Comparison of ENCODE assay signal across 10 mouse cellular contexts in genomic region chr19:5819549-5819948, GRCm38 (mm10). TPM values are rescaled to one million over a fixed set of nuclear protein-coding genes. Genes with fewer than 3 reads are reported as not detected.
DNase-seq lines count a peak whose midpoint lies in the region; ATAC-seq and TF ChIP-seq lines count a peak whose summit lies in the region.
"Had no signal": no experiment of that assay in that cellular context is flagged by ENCODE, and none has a peak within 500 bp of the region (broad histone marks: within the 10 kb centered on the region; RNA-seq: fewer than 3 reads in every experiment).

No protein-coding gene starts in this region.

- no peak overlapping the region for H3K9ac ChIP-seq in liver, embryonic 15.5 days
- H3K9ac ChIP-seq: embryonic facial prominence, embryonic 15.5 days had no signal

- H3K4me3 ChIP-seq in gastrocnemius, adult 2 months = 0 out of 2 replicates have a peak overlapping the region, but pooled peaks have one; percentile 6
- no peak overlapping the region for H3K4me3 ChIP-seq in liver, embryonic 15.5 days (replicated peaks)
- H3K4me3 ChIP-seq: embryonic facial prominence, embryonic 15.5 days had no signal

- intact Hi-C loops in gastrocnemius, adult 2 months (cut with DNase I) = loop anchor here (2.0 kb wide), 1 partner anchor 25 kb away; no protein-coding TSS in a partner anchor
- intact Hi-C loops in gastrocnemius, postnatal 36 days (cut with DNase I) = no loop called here
- intact Hi-C loops in heart, postnatal 36 days (cut with DNase I) = loop anchor here (2.0 kb wide), 1 partner anchor 17 kb away; no protein-coding TSS in a partner anchor

- peaks cover 75% of the 10 kb centered on the region for H3K4me1 ChIP-seq in liver, embryonic 15.5 days (replicated peaks)

- H3K9me3 ChIP-seq in liver, embryonic 15.5 days (replicated peaks) = no peaks in the 10 kb centered on the region
- H3K9me3 ChIP-seq: embryonic facial prominence, embryonic 15.5 days; G1E had no signal

- peak overlapping the region; percentile 93 for H3K27ac ChIP-seq in gastrocnemius, adult 2 months
- H3K27ac ChIP-seq in liver, embryonic 15.5 days (replicated peaks) = peak overlapping the region; percentile 62
- H3K27ac ChIP-seq: embryonic facial prominence, embryonic 15.5 days had no signal

- WGBS in liver, embryonic 15.5 days (ENCODE audit: insufficient replicate concordance) = 41% methylated on average over 12 of the region's 12 CpGs

- TF ChIP-seq CTCF in gastrocnemius, adult 2 months (IDR thresholded peaks at IDR 0.05) = peak; percentile 63

- ATAC-seq in liver, embryonic 15.5 days (ENCODE audit: insufficient read depth) = no peak
- ATAC-seq in granulocyte monocyte progenitor cell, adult 5-6 weeks (replicated peaks; ENCODE audit: poor library complexity, severe bottlenecking) = no peak

- peaks cover 2% of the 10 kb centered on the region; the same call in 1 of the 2 replicates for H3K36me3 ChIP-seq in liver, embryonic 15.5 days (replicated peaks)
- H3K36me3 ChIP-seq: embryonic facial prominence, embryonic 15.5 days had no signal

- H3K4me2 ChIP-seq in liver, embryonic 15.5 days = no peak overlapping the region
- H3K4me2 ChIP-seq: embryonic facial prominence, embryonic 15.5 days had no signal

- no peaks in the 10 kb centered on the region for H3K27me3 ChIP-seq in liver, embryonic 15.5 days
- H3K27me3 ChIP-seq: embryonic facial prominence, embryonic 15.5 days had no signal

- peak; percentile 75 for DNase-seq in gastrocnemius, adult 2 months
- DNase-seq in gastrocnemius, postnatal 36 days = no peak
- DNase-seq in R1 (ENCODE audit: low read depth, low spot score) = peak; percentile 51
- peak; percentile 67 to 72 for DNase-seq in heart, postnatal 36 days
- DNase-seq in natural killer cell, adult 2 months (ENCODE audit: low spot score in 2 of 2) = no peak
- no peak for DNase-seq in thymus, postnatal 14 days

RNA-seq across cellular contexts. Expression of gene Scyl1, which starts 48.3 kb away (rescaled TPM):
- 10 to 100 TPM; 71.2 to 78.6 TPM for total RNA-seq in gastrocnemius, adult 2 months (2021)
- 10 to 100 TPM; 70.8 to 71.1 TPM for total RNA-seq in gastrocnemius, postnatal 36 days (2021)
- 10 to 100 TPM; 69.0 to 72.9 TPM for total RNA-seq in heart, postnatal 36 days (2021)
- polyA plus RNA-seq in liver, embryonic 15.5 days (2015; fragmentation: Nextera tagmentation; extraction: Ambion mirVana) = 21.1 and 24.4 TPM in 2 replicates
- total RNA-seq in granulocyte monocyte progenitor cell, adult 5-6 weeks (2014; fragmentation: Nextera tagmentation) = 40.9 and 47.7 TPM in 2 replicates
- total RNA-seq in granulocyte monocyte progenitor cell, adult 5-6 weeks (2017) = 22.8 and 23.3 TPM in 2 replicates

RNA-seq across cellular contexts. Expression of gene Frmd8, which starts 55.5 kb away (rescaled TPM):
- 1 to 10 TPM; 3.4 to 4.0 TPM for total RNA-seq in gastrocnemius, adult 2 months (2021)
- total RNA-seq in gastrocnemius, postnatal 36 days (2021) = 1 to 10 TPM; 4.5 to 5.0 TPM
- 10 to 100 TPM; 11.4 to 11.7 TPM for total RNA-seq in heart, postnatal 36 days (2021)
- polyA plus RNA-seq in liver, embryonic 15.5 days (2015; fragmentation: Nextera tagmentation; extraction: Ambion mirVana) = 12.9 and 13.1 TPM in 2 replicates
- total RNA-seq in granulocyte monocyte progenitor cell, adult 5-6 weeks (2014; fragmentation: Nextera tagmentation) = 17.9 and 25.4 TPM in 2 replicates
- total RNA-seq in granulocyte monocyte progenitor cell, adult 5-6 weeks (2017) = 19.0 and 28.4 TPM in 2 replicates

RNA-seq across cellular contexts. Expression of gene Slc25a45, which starts 58.1 kb away (rescaled TPM):
- total RNA-seq in gastrocnemius, adult 2 months (2021) = under 1 TPM; 0.79 to 0.84 TPM
- 1 to 10 TPM in 1 of 2 experiments, under 1 TPM in 1; 0.99 to 1.0 TPM for total RNA-seq in gastrocnemius, postnatal 36 days (2021)
- total RNA-seq in heart, postnatal 36 days (2021) = 1 to 10 TPM; 3.4 to 4.2 TPM
- 7.1 and 7.9 TPM in 2 replicates for polyA plus RNA-seq in liver, embryonic 15.5 days (2015; fragmentation: Nextera tagmentation; extraction: Ambion mirVana)
- total RNA-seq in granulocyte monocyte progenitor cell, adult 5-6 weeks (2014; fragmentation: Nextera tagmentation) = 38.2 and 44.5 TPM in 2 replicates
- total RNA-seq in granulocyte monocyte progenitor cell, adult 5-6 weeks (2017) = 35.5 and 35.6 TPM in 2 replicates

Comparison
In these comparisons a context has a peak if more than half of its experiments do, and no peak if none do; other contexts are left out.
1. DNase-seq: peak in gastrocnemius, adult 2 months (single experiment), R1 (single experiment) and heart, postnatal 36 days (2 of 2); none in gastrocnemius, postnatal 36 days (0 of 2), natural killer cell, adult 2 months (0 of 2) and thymus, postnatal 14 days (single experiment).
2. RNA of gene Slc25a45, which starts 58.1 kb away (total RNA-seq): 35.5 to 44.5 TPM in granulocyte monocyte progenitor cell, adult 5-6 weeks; 3.4 to 4.2 TPM in heart, postnatal 36 days, 0.99 to 1.0 TPM in gastrocnemius, postnatal 36 days and 0.79 to 0.84 TPM in gastrocnemius, adult 2 months; every median in the first group is over 4 times any median in the second.